Mouse (Mus musculus): ENCODE data around the gene Cdc34b.

Gene Cdc34b

GRCm38 (mm10) chr11:94732773-94733172, 8.8 kb upstream of the Cdc34b start:
- in situ Hi-C loops (cut with MboI, MseI), result no loop called here

DNA sequence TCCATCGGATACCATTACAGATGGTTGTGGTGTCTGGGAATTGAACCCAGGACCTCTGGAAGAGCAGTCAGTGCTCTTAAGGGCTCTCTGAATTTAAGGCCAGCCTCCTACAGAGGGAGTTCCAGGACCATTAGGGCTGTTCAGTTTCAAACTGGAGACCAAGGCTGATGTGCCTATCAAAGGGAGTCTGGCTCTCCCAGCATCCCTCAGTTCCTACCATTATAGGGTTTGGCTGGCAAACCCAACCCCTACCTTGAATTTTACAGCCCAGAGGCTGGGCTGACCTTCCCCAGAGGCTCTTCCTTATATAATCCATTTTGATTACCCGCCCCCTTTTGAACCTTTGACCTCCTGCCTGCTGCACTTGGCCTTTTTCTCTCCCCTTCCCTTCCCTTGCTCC, 5.8 kb upstream of the Cdc34b start:
- in situ Hi-C loops (cut with MboI, MseI), result no loop called here

GRCm38 (mm10) chr11:94752946-94753713, 11.5 kb downstream of the Cdc34b start:
- in situ Hi-C loops (cut with MboI, MseI), result no loop called here

DNA sequence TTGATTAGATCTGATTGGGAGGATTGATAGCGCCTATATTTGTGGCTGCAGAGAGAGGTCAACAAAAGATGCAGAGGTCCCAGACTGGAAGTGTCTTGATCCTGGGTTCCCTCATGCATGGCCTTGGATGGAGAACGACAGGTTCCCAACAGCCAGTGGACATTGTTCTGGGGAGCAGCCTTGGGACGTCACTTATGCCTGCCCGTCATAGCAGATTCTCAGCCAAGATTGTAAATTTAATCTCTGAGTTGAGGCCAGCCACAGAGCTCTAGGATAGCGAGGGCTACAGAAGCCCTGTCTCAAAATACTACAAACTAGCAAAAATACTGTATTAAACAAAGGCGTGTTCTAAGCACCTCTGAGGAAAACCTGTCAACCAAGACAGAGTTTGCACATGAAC, 18.3 kb downstream of the Cdc34b start:
- in situ Hi-C loops (cut with MboI, MseI), result no loop called here

DNA sequence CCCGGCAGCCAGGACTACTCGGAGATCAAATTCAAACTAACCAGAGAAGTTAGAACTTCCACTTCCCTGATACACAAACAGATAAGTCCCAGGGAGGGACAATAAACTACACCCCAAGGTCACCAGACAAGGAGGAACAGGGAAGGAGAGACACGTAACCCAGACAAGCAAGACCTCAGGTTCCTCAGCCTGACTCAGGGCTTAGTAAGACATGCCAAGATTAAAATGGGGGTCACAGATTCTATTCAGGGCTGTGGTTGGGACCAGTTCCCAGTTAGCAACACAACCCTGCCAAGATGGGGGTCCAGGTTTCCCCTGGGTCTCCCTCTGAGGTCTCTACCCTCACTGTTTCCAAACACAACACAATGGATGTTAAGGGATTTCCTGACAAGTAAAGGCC, 18.8 kb downstream of the Cdc34b start:
- in situ Hi-C loops (cut with MboI, MseI), result no loop called here

DNA sequence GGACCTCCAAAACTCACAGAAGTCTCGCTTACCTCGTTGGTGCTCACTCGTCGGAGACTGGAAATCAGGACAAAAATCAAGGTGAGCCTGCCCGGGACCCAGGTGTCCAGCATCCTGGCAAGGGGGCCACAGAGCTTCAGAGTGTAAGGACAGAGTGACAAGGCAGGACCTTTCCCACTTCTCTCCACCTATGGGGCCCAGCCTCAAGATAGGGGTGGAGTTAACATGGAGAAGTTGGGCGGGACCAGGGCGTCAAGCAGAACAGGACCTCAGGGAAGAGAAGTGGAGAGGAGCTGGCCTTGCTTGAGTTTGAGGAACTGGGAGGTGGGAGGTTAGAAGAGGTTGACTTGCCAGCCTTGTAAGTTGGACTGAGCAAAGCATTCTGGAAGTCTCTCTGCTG, 19.2 kb downstream of the Cdc34b start:
- in situ Hi-C loops (cut with MboI, MseI), result no loop called here

DNA sequence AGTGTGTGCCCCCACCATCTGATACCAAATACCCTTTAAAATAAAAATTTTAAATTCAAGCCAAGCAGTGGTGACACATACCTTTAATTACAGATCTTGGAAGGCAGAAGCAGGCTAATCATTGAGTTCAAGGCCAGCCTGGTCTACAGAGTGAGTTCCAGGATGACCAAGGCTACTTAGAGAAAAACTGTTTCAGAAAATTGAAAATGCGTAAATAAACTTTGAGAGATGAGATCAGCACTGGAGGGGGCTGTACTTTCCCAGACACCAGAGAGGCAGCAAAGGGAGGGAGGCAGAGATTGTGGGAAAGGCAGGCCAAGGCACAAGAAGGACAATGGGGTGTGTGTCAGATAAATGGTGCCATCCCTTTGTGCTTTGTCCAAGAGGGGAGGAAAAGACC, 20.7 kb downstream of the Cdc34b start:
- in situ Hi-C loops (cut with MboI, MseI), result no loop called here

- in situ Hi-C loops (cut with MboI, MseI), result no loop called here
These were observed 21.2 kb downstream of the Cdc34b start for GRCm38 (mm10) chr11:94762775-94763174.

GRCm38 (mm10) chr11:94767241-94767640, 25.7 kb downstream of the Cdc34b start:
- in situ Hi-C loops (cut with MboI, MseI), result no loop called here

DNA sequence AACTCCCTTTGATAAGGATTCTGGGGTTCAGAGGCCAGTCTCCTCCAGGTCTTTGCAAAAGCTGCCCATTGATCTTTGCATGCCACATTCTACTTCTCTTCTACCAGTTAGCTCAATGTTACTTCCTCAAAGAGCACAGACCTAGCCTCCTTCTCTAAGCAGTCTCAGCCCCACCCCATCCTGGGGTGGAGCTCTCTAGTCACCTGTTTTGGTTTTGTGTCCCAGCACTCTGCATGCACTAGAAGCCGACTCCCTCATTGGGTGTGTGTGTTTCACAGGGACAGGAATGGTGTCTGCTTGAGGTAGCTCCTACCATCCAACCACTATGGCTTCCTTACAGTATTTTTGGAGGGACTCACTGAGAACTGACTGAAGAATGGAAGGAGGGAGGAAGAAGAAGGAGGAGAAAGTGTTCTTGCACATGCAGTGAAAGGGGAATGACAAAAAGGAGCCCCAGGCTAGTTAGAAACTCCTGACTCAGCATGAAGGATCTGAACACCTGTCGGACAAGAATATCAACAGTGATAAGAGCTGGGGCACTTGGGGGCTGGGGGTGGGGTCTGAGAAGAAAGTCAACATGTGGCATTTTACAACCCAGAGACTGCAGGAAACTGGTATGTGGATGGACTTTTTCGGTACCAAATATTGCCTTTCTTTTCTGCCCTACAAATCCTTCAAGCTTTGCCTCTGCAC, 30.9 kb downstream of the Cdc34b start:
- in situ Hi-C loops (cut with MboI, MseI), result no loop called here

DNA sequence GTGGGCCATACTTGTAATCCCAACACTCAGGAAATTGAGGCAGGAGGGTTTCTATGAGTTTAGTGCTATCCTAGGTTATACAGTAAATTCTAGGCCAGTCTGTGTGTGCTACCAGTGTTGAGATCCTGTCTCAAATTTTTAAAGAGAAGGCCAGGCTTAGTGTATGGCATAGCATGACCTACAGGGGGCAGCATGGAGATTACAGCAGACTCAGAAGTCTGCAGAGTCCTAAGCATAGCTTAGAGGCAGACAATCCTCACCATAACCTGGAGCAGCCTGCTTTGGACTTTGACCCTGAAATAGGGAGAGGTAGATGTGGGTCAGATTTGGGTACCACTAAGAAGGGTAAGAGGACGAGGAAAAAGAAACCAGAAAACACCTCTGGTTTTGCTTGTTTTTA, 32.3 kb downstream of the Cdc34b start:
- in situ Hi-C loops (cut with MboI, MseI), result no loop called here

- in situ Hi-C loops (cut with MboI, MseI), result no loop called here
These were observed 33.4 kb downstream of the Cdc34b start for GRCm38 (mm10) chr11:94774887-94775497.

- in situ Hi-C loops (cut with MboI, MseI), result no loop called here
These were observed 41.0 kb downstream of the Cdc34b start, which contains the start of gene Tmem92 for GRCm38 (mm10) chr11:94782603-94783002. Gene Tmem92 (minus strand): TSS chr11:94782703.

GRCm38 (mm10) chr11:94785247-94785646, 43.7 kb downstream of the Cdc34b start:
- in situ Hi-C loops (cut with MboI, MseI), result no loop called here

DNA sequence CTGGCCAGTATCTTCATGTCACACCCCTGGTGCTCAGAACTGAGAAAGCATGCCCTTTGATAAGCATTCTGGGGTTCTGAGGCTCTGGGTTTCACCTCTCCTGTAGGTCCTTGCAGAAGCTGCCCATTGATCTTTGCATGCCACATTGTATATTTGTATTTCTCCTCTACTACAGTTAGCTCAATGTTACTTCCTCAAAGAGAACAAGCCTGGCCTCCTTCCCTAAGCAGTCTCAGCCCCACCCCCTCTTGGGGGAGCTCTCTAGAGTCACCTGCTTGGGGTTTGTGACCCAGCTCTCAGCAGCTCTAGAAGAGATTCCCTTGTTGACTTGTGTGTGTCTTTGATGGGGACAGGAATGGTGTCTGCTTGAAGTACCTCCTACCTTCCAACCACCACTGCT, 50.1 kb downstream of the Cdc34b start:
- in situ Hi-C loops (cut with MboI, MseI), result no loop called here

Measured in regulatory T cell (primary cell).